Mouse (Mus musculus) lung, postnatal 0 days (tissue): ENCODE results near the gene Ano10.

Experiments used
- CTCF ChIP-seq: IDR thresholded peaks from 2 replicates; pipeline ENCODE4 v1.5.1; 2016; ENCODE audit warnings: antibody characterized with exemption, mild to moderate bottlenecking
- EP300 ChIP-seq: IDR thresholded peaks from 2 replicates; pipeline ENCODE4 v1.6.1; 2016; ENCODE audit warnings: antibody characterized with exemption, mild to moderate bottlenecking, control low read depth

GRCm38 (mm10) chr9:122311051-122311760, 17.0 kb upstream of the Ano10 start:
- TF ChIP-seq CTCF (no peak), EP300 (no peak)
